Mouse (Mus musculus) heart, adult 11 months (tissue): ENCODE measurements around the gene Omd.
"Not testable (repeated sequence)": the region's sequence is repeated elsewhere in the genome, so short reads cannot be mapped to it uniquely, and the experiment has no call there.

Source experiments
- DNase-seq: peaks from one replicate; pipeline ENCODE4 v3.0.0; 2022

Omd gene

GRCm38 (mm10) chr13:49581541-49582530 lies at the start of gene Omd:
TSS of gene Omd (plus strand) at chr13:49582462.
- peak; percentile 87 for DNase-seq

GRCm38 (mm10) chr13:49536946-49537345 lies 45.3 kb upstream of the Omd start:
- DNase-seq = no peak

GRCm38 (mm10) chr13:49538693-49539092 lies 43.6 kb upstream of the Omd start:
- no peak for DNase-seq

- DNase-seq = no peak
Measured at GRCm38 (mm10) chr13:49544279-49544678, 38.0 kb upstream of the Omd start, which contains the start of gene Aspn. TSS of gene Aspn (plus strand) at chr13:49544443.

GRCm38 (mm10) chr13:49545646-49546045 lies 36.6 kb upstream of the Omd start:
- DNase-seq = peak; percentile 96

- DNase-seq = peak; percentile 97
Measured at GRCm38 (mm10) chr13:49546517-49546916, 35.7 kb upstream of the Omd start.

GRCm38 (mm10) chr13:49547563-49548150 lies 34.6 kb upstream of the Omd start:
- no peak for DNase-seq

- DNase-seq = no peak
Measured at GRCm38 (mm10) chr13:49549616-49550015, 32.6 kb upstream of the Omd start.

GRCm38 (mm10) chr13:49554519-49554918 lies 27.7 kb upstream of the Omd start:
- DNase-seq = no peak

GRCm38 (mm10) chr13:49556203-49556602 lies 26.1 kb upstream of the Omd start:
- peak; percentile 91 for DNase-seq

GRCm38 (mm10) chr13:49556924-49557323 lies 25.3 kb upstream of the Omd start:
- no peak for DNase-seq

- peak; percentile 93 for DNase-seq
Measured at GRCm38 (mm10) chr13:49559185-49559584, 23.1 kb upstream of the Omd start.

- no peak for DNase-seq
Measured at GRCm38 (mm10) chr13:49560886-49561285, 21.4 kb upstream of the Omd start.

GRCm38 (mm10) chr13:49564347-49564746 lies 17.9 kb upstream of the Omd start:
- no peak for DNase-seq

- DNase-seq = no peak
Measured at GRCm38 (mm10) chr13:49570371-49570770, 11.9 kb upstream of the Omd start.

GRCm38 (mm10) chr13:49571418-49571817 lies 10.8 kb upstream of the Omd start:
- no peak for DNase-seq

- DNase-seq = no peak
Measured at GRCm38 (mm10) chr13:49583859-49584258, 1.6 kb downstream of the Omd start.

GRCm38 (mm10) chr13:49584307-49585005 lies 2.2 kb downstream of the Omd start:
- peak; percentile 94 for DNase-seq

- no peak for DNase-seq
Measured at GRCm38 (mm10) chr13:49586062-49586461, 3.8 kb downstream of the Omd start.

GRCm38 (mm10) chr13:49602541-49602940 lies 20.3 kb downstream of the Omd start:
- DNase-seq = not testable (repeated sequence)

GRCm38 (mm10) chr13:49603603-49604002 lies 21.3 kb downstream of the Omd start:
- DNase-seq = no peak

GRCm38 (mm10) chr13:49607714-49608113 lies 25.5 kb downstream of the Omd start, which contains the start of gene Ogn:
TSS of gene Ogn (plus strand) at chr13:49608046.
- DNase-seq = peak; percentile 97
